Mouse (Mus musculus): ENCODE results near the gene Vdac2.

DNA sequence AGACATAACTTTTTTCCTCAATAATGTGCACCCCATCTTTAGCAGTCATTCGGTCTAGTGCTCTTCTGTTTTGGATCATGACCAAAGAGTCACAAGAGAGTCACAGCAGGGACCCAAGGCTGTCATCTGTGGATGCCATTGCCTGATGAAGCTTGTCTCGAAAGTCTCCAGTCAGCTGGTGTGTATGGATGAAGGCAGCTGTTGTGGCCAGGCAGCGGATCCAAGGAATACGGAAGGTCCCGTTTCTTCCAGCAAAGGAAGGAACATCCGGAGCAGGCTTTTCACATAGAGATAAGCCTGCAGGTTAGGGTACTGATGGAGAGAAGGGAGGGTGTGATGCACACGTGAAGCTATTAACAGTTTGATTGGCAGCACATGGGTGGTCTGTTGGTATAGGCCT is 23.4 kb upstream of the Vdac2 start:
- TF ChIP-seq CTCF (IDR thresholded peaks at IDR 0.05; ENCODE audit: insufficient read depth, low read depth, low read length) (no peak), POLR2A (IDR thresholded peaks at IDR 0.05; ENCODE audit: insufficient read depth, low read depth, low read length) (no peak)

All from olfactory bulb, adult 2 months (tissue).